Comparison of ENCODE assay signal across 9 mouse cellular contexts in the genomic region with DNA sequence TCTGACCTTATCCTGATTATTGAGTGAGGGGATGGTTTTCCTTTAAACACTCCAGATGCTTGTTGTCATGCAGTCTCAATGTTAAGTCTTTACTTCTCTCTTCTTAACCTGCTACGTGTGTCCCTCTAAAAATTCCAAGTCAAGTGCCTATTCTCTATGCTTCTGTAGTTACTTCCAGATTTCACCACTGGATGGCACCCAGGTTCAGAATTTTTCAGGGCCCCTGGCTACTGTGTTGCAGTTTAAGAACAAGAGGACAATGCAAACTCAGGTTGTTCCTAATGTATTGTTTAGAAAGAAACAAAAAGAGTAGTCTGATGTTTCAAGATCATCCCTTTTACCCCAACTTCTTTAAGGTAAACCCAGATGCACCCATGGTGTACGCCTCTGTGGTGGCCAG. TPM values are rescaled to one million over a fixed set of nuclear protein-coding genes. Genes with fewer than 3 reads are reported as not detected.
DNase-seq lines count a peak whose midpoint lies in the region; ATAC-seq lines count a peak whose summit lies in the region.
"Had no signal": no experiment of that assay in that cellular context is flagged by ENCODE, and none has a peak within 500 bp of the region (broad histone marks: within the 10 kb centered on the region; RNA-seq: fewer than 3 reads in every experiment).

No protein-coding gene starts in this region.

- peak; percentile 58 to 87 for DNase-seq in heart, adult 18-20 months
- DNase-seq in heart, adult 11 months = no peak
- peak; percentile 70 for DNase-seq in 3T3-L1 (ENCODE audit: low read depth, low spot score)
- DNase-seq in adrenal gland, postnatal 14 days = peak; percentile 69
- peak; percentile 57 to 79 for DNase-seq in frontal cortex, postnatal 36 days (ENCODE audit: low spot score in 2 of 2)
- DNase-seq in layer of hippocampus, adult 9-10 months (ENCODE audit: low spot score) = peak; percentile 33

- no peaks in the 10 kb centered on the region for H3K36me3 ChIP-seq in midbrain, embryonic 12.5 days
- H3K36me3 ChIP-seq: limb, embryonic 12.5 days had no signal

- no peaks in the 10 kb centered on the region for H3K27me3 ChIP-seq in midbrain, embryonic 12.5 days
- H3K27me3 ChIP-seq: limb, embryonic 12.5 days had no signal

- H3K4me1 ChIP-seq in midbrain, embryonic 12.5 days = no peaks in the 10 kb centered on the region
- H3K4me1 ChIP-seq: limb, embryonic 12.5 days had no signal

- peak; percentile 62; the same call in 1 of the 2 replicates for ATAC-seq in midbrain, embryonic 12.5 days (ENCODE audit: low FRiP score, low read depth)
- no peak for ATAC-seq in erythroblast, adult 5-6 weeks (replicated peaks; ENCODE audit: low FRiP score, poor library complexity, severe bottlenecking)

- no peak overlapping the region for H3K9ac ChIP-seq in midbrain, embryonic 12.5 days (replicated peaks)
- H3K9ac ChIP-seq: limb, embryonic 12.5 days had no signal

- no peaks in the 10 kb centered on the region for H3K9me3 ChIP-seq in midbrain, embryonic 12.5 days
- H3K9me3 ChIP-seq: limb, embryonic 12.5 days had no signal

- no peak overlapping the region for H3K4me2 ChIP-seq in midbrain, embryonic 12.5 days (replicated peaks)
- H3K4me2 ChIP-seq: limb, embryonic 12.5 days had no signal

- 60% methylated on average over 2 of the region's 2 CpGs for WGBS in midbrain, embryonic 12.5 days

- no peak overlapping the region for H3K4me3 ChIP-seq in midbrain, embryonic 12.5 days
- H3K4me3 ChIP-seq: limb, embryonic 12.5 days had no signal

- H3K27ac ChIP-seq in midbrain, embryonic 12.5 days (replicated peaks) = no peak overlapping the region
- H3K27ac ChIP-seq: limb, embryonic 12.5 days had no signal

RNA-seq across cellular contexts. Expression of a gene that starts 8.4 kb away (rescaled TPM):
- total RNA-seq in heart, adult 18-20 months (2021) = 100 to 1,000 TPM; 157 to 161 TPM
- total RNA-seq in adrenal gland, postnatal 14 days (2021) = 31.6 and 35.1 TPM in 2 replicates
- 49.9 and 57.9 TPM in 2 replicates for polyA plus RNA-seq in midbrain, embryonic 12.5 days (2016; fragmentation: Nextera tagmentation; extraction: Ambion mirVana)
- total RNA-seq in erythroblast, adult 5-6 weeks (2015; ENCODE audit: low replicate concordance) = 0.63 TPM in 1 of 2 replicates, not detected in the other
- 0.68 and 1.1 TPM in 2 replicates for total RNA-seq in erythroblast, adult 5-6 weeks (2017; ENCODE audit: low replicate concordance)

RNA-seq across cellular contexts. Expression of a gene that starts 33.8 kb away (rescaled TPM):
- 1 to 10 TPM; 1.0 to 1.6 TPM for total RNA-seq in heart, adult 18-20 months (2021)
- 2.7 and 3.8 TPM in 2 replicates for total RNA-seq in adrenal gland, postnatal 14 days (2021)
- polyA plus RNA-seq in midbrain, embryonic 12.5 days (2016; fragmentation: Nextera tagmentation; extraction: Ambion mirVana) = 0.43 and 0.65 TPM in 2 replicates
- 2.5 and 5.8 TPM in 2 replicates for total RNA-seq in erythroblast, adult 5-6 weeks (2015; ENCODE audit: low replicate concordance)
- total RNA-seq in erythroblast, adult 5-6 weeks (2017; ENCODE audit: low replicate concordance) = 1.8 and 3.2 TPM in 2 replicates

Comparison
In these comparisons a context has a peak if more than half of its experiments do, and no peak if none do; other contexts are left out.
1. RNA of a gene that starts 8.4 kb away (total RNA-seq): 157 to 161 TPM in heart, adult 18-20 months and 31.6 to 35.1 TPM in adrenal gland, postnatal 14 days; 0.63 to 1.1 TPM in erythroblast, adult 5-6 weeks; every median in the first group is over 10 times any median in the second.